Mouse (Mus musculus): ENCODE results near the gene Gm10644. TPM values are rescaled to one million over a fixed set of nuclear protein-coding genes. Genes with fewer than 3 reads are reported as not detected.

Gene Gm10644
- polyA plus RNA-seq, 1 experiment from 2014 or later: 0.86 TPM

DNA sequence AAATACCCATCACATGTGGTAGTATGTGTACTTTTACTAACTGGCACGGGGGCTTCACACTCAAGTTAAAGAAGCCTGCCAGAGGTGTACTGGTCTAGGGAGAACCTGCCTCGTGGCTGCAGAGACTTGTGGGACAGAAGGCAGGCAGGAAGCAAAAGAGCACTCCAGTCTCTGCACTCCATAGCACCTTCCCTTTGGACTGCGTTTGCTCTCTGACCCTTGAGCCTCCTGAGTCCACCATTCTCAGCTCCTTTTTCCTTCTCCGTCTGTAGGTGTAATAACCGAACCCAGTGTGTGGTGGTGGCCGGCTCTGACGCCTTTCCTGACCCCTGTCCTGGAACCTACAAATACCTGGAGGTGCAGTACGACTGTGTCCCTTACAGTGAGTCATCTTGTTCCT lies 32.3 kb downstream of the Gm10644 start:
- 89% methylated on average over 8 of the region's 8 CpGs for WGBS
- H3K27ac ChIP-seq: no peak overlapping the region
- no peaks in the 10 kb centered on the region for H3K27me3 ChIP-seq
- peaks cover 52% of the 10 kb centered on the region for H3K36me3 ChIP-seq
- no peaks in the 10 kb centered on the region for H3K9me3 ChIP-seq
- no peak overlapping the region for H3K9ac ChIP-seq
- ATAC-seq (ENCODE audit: borderline replicate concordance, extremely low read depth, low FRiP score, low TSS enrichment): no peak
- H3K4me2 ChIP-seq: no peak overlapping the region
- no peak overlapping the region for H3K4me3 ChIP-seq
- H3K4me1 ChIP-seq: no peaks in the 10 kb centered on the region

DNA sequence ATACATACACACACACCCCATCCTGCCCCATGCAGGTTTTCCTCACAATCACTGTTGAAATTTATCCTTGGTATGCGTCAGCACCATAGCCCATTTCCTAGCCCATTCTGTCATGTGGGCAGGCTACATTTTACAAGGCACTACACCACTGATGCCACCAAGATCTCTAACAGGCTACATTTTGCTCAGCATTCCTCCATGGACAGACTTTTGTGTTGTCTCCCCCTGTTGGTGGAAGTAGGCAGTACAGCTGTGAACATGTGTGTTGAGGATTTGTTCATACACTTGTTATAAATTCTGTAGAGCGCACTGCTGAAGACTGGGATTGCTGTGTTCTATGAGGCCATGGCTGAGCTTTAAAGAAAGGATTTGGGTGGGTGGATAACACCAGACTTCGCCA lies 33.4 kb downstream of the Gm10644 start:
- Histone ChIP-seq H3K27me3 (no peaks in the 10 kb centered on the region), H3K9me3 (no peaks in the 10 kb centered on the region), H3K36me3 (peaks cover 52% of the 10 kb centered on the region), H3K4me1 (no peaks in the 10 kb centered on the region), H3K4me3 (no peak overlapping the region), H3K27ac (no peak overlapping the region), H3K9ac (no peak overlapping the region), H3K4me2 (no peak overlapping the region)
- 66% methylated on average over 3 of the region's 3 CpGs for WGBS
- ATAC-seq (ENCODE audit: borderline replicate concordance, extremely low read depth, low FRiP score, low TSS enrichment): no peak

DNA sequence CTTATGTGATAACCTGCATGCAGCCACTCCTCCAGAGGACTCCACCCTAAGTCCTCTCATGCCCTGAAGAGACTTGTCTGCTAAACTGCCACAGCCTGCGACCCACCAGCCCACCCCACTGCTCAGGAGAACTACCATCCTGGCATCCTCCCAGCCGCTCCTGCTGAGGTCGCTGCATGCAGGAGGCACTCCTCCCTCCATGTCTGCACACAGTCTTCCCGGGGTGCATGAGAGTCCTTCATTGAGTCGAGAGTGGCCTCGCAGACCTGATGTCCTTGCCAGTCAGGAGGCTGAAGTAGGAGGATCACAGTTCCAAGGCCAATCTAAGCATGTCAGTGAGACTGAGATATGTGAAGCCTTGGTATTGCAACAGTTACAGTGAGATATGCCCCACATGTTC lies 37.4 kb downstream of the Gm10644 start:
- 56% methylated on average over 6 of the region's 6 CpGs for WGBS
- no peak overlapping the region for H3K9ac ChIP-seq
- ATAC-seq (ENCODE audit: borderline replicate concordance, extremely low read depth, low FRiP score, low TSS enrichment): no peak

DNA sequence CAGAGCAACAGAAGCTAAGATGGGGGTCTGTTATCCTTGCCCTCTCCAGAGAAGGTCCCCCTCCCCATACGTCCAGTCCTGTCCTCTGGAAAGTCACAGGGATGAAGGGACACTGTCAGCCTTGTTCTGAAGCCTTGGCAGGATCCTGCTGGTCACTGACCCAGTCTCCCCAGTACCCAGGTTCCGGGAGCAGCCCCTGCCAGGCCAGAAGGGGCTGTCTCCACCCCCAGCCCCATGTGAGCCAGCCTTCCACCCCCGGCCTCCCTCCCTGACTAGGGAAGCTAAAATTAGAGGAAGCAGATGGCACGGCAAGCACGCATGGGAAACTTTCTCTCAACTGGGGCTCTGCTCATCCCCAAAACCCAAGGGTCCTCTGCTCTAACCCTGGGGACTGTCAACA lies 39.0 kb downstream of the Gm10644 start:
- Histone ChIP-seq H3K27me3 (no peaks in the 10 kb centered on the region), H3K27ac (no peak overlapping the region), H3K36me3 (peaks cover 20% of the 10 kb centered on the region), H3K9me3 (no peaks in the 10 kb centered on the region), H3K9ac (no peak overlapping the region), H3K4me2 (no peak overlapping the region), H3K4me3 (no peak overlapping the region), H3K4me1 (peaks cover 40% of the 10 kb centered on the region)
- ATAC-seq (ENCODE audit: borderline replicate concordance, extremely low read depth, low FRiP score, low TSS enrichment): no peak
- WGBS: 75% methylated on average over 5 of the region's 5 CpGs

More for the DNA sequence above, 37.4 kb downstream of the Gm10644 start:
- Histone ChIP-seq H3K9me3 (no peaks in the 10 kb centered on the region), H3K4me1 (peaks cover 26% of the 10 kb centered on the region), H3K36me3 (peaks cover 29% of the 10 kb centered on the region), H3K27ac (no peak overlapping the region), H3K4me2 (no peak overlapping the region), H3K4me3 (no peak overlapping the region), H3K27me3 (no peaks in the 10 kb centered on the region)

DNA sequence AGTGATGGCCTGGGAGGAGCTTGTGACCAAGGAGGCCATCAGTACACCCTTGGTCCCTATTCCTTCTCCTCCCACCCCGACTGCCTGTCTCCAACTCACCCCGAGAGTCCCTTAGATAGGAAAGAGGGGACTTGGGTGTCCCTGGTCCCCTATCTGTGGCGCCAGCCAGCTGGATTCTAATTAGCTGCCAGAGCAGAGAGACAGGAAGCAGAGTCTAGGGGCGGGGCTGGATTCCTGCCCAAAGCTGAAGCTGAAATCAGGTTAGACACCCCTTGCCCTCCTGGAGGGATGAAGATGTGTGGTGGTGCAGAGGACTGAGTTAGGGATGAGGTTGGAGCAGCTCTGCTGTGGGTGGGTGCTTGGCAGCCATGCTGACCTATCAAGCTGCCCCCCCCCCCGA lies 40.1 kb downstream of the Gm10644 start:
- peaks cover 51% of the 10 kb centered on the region for H3K4me1 ChIP-seq
- peak; percentile 34; the same call in 1 of the 2 replicates for ATAC-seq (ENCODE audit: borderline replicate concordance, extremely low read depth, low FRiP score, low TSS enrichment)

DNA sequence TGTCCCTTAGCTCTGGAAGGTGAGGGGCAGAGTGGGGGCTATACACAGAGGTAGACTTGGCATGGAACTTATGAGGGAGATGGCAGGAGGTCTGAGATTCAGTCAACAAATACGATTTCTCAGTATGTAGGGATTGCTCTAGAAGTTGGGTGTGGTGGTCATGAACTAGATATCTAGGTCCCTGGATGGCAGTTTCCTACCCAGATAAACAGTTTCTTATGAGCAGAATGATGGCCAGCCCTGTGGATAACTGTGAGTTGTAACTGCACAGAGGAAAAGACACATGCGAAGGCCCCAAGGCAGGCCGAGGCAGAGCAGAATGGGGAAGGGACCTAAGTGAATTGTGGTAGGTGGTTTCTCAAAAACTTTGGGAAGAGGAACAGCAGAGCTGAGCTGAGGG lies 40.8 kb downstream of the Gm10644 start:
- H3K27ac ChIP-seq: no peak overlapping the region
- no peak overlapping the region for H3K9ac ChIP-seq
- WGBS: 83% methylated on average over 3 of the region's 3 CpGs
- peaks cover 57% of the 10 kb centered on the region for H3K4me1 ChIP-seq
- ATAC-seq (ENCODE audit: borderline replicate concordance, extremely low read depth, low FRiP score, low TSS enrichment): no peak
- no peak overlapping the region for H3K4me2 ChIP-seq
- H3K9me3 ChIP-seq: no peaks in the 10 kb centered on the region
- peaks cover 7% of the 10 kb centered on the region; the same call in 1 of the 2 replicates for H3K36me3 ChIP-seq
- no peaks in the 10 kb centered on the region for H3K27me3 ChIP-seq
- no peak overlapping the region for H3K4me3 ChIP-seq

More for the DNA sequence above, 40.1 kb downstream of the Gm10644 start:
- Histone ChIP-seq H3K36me3 (peaks cover 13% of the 10 kb centered on the region; the same call in 1 of the 2 replicates), H3K27ac (no peak overlapping the region), H3K9me3 (no peaks in the 10 kb centered on the region), H3K27me3 (no peaks in the 10 kb centered on the region), H3K4me3 (no peak overlapping the region), H3K4me2 (no peak overlapping the region), H3K9ac (no peak overlapping the region)
- WGBS: 37% methylated on average over 5 of the region's 5 CpGs

DNA sequence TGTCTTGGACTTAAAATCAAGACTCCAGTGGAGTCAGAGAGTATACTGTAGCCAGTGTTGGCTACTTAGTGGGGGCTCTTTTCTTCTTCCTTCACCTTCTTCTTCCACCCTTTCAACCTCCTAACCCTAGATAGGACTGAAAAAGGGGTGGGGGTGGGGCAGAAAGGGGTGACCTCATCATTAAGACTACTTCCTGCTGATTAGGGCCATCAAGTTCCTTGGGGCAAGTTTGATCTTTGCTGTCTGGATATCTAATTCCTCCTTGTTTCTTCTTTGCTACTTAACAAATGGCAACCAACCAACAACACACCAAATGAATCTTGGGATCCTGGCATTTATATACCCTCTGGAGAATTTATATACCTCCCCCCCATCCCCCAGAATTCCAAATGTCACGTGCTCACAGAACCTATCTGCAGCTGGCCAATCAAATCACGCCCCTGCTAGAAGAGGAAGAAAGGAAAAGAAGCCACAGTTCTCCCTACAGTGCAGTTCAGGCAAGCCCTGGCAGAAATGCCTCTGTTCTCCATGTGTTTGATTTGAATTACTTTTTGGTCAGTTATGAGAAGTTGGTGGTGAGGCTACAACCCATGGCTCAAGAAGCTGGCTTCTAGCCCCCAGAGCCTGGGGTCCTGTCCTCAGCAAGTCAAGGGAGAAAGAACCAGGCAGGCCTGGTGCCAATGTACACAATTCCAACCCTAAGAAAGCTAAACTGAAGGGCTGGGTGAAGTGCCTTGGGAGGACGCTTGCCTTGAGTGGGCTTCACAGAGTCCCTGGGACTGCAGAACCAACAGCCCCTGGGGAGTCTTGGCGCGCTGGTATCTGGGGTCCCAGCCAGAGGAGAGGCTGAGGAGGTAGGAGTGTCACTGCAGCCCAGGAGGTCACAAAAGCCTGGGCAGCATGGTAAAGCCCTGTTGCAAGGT lies 42.9 kb downstream of the Gm10644 start:
- Histone ChIP-seq H3K9me3 (no peaks in the 10 kb centered on the region), H3K36me3 (no peaks in the 10 kb centered on the region), H3K4me1 (peaks cover 65% of the 10 kb centered on the region), H3K4me3 (no peak overlapping the region), H3K4me2 (peak overlapping the region; percentile 11; the same call in 1 of the 2 replicates), H3K27ac (peak overlapping the region; percentile 78), H3K9ac (no peak overlapping the region), H3K27me3 (no peaks in the 10 kb centered on the region)
- ATAC-seq (ENCODE audit: borderline replicate concordance, extremely low read depth, low FRiP score, low TSS enrichment): peak; percentile 30; the same call in 1 of the 2 replicates
- WGBS: 51% methylated on average over 5 of the region's 5 CpGs

DNA sequence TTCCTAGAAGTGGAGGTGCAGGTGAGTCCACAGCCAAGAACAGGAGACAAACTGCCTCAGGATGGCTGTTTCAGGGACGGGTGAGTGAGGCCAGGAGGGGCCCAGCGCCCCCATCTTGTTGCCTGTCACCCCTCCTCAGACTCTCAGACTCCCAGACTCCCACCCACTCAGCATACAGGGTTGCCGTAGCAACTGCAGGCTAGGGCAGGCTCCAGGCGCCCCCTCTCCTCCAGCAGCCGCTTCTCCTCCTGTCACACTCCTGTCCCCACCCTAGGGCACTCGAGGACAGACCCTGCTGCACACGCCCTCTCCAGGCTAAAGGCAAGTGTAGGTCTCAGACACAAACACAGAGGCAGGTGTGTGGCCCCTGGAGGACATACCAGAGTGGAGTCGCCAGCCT lies 45.7 kb downstream of the Gm10644 start:
- peaks cover 65% of the 10 kb centered on the region for H3K4me1 ChIP-seq
- no peaks in the 10 kb centered on the region for H3K27me3 ChIP-seq
- no peak; the same call in 1 of the 2 replicates for ATAC-seq (ENCODE audit: borderline replicate concordance, extremely low read depth, low FRiP score, low TSS enrichment)
- no peaks in the 10 kb centered on the region for H3K9me3 ChIP-seq
- H3K4me3 ChIP-seq: no peak overlapping the region
- H3K4me2 ChIP-seq: no peak overlapping the region
- H3K9ac ChIP-seq: no peak overlapping the region
- 28% methylated on average over 8 of the region's 8 CpGs for WGBS
- no peaks in the 10 kb centered on the region for H3K36me3 ChIP-seq
- H3K27ac ChIP-seq: no peak overlapping the region

DNA sequence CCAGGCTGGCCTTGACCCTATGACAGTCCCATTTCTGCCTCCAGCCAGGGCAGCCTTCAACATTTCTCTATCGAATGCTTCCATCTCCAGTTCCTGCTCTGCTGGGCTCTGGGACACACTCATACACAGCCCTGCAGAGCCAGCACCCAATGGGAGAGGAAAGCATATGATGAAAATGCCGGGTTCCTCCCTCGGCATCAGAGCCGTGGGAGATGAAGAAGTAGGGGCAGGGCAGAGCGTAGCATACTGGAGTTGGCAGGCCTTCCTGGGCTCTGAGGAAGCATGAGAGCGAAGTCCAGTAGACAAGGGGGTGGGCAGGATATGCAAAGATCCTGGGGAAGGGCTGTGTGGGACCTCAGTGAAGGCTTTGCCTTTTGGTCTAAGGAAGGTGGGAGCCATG lies 46.4 kb downstream of the Gm10644 start:
- Histone ChIP-seq H3K27ac (no peak overlapping the region), H3K9ac (no peak overlapping the region), H3K36me3 (no peaks in the 10 kb centered on the region), H3K4me3 (no peak overlapping the region), H3K4me1 (peaks cover 65% of the 10 kb centered on the region), H3K4me2 (no peak overlapping the region), H3K9me3 (no peaks in the 10 kb centered on the region), H3K27me3 (no peaks in the 10 kb centered on the region)
- ATAC-seq (ENCODE audit: borderline replicate concordance, extremely low read depth, low FRiP score, low TSS enrichment): no peak
- 66% methylated on average over 6 of the region's 6 CpGs for WGBS

DNA sequence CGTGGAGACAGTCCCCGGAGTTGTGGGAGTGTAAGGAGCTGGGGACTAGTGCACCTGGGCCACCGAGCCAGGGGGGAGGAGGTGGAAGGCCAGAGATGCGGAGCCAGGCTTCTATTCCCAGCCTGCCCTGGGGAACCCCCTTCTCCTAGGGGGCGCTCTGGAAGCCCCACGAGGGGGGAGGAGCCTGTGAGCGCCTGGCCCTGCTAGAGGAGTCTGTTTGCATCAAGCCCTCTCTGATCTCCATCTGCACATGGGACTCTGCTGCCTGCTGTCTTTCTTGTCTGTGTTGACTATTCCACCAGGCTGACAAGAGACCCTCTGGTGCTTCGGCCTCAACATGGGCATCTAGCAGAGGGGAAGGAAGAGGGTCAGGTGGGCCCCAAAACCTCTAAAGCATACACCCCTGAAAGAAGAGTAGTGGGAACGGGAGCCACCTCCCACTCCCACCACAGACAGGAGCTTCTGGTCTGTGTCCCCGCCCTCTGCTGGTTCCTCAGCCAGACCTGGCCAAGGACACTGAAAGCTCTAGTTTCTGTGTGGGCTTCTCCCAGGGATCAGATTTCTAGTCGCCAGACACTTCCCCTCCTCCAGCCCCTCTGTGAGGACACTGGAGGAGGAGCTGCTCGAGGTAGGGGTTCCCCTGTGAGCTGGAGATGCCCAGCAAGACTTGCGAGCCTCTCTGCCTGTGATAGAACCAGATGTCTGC lies 51.9 kb downstream of the Gm10644 start:
- H3K4me1 ChIP-seq: peaks cover 51% of the 10 kb centered on the region
- no peak overlapping the region for H3K9ac ChIP-seq
- peak overlapping the region; percentile 62 for H3K27ac ChIP-seq
- H3K4me2 ChIP-seq: peak overlapping the region; percentile 95
- no peaks in the 10 kb centered on the region for H3K27me3 ChIP-seq
- no peak for ATAC-seq (ENCODE audit: borderline replicate concordance, extremely low read depth, low FRiP score, low TSS enrichment)
- 0 out of 2 replicates have a peak overlapping the region, but pooled peaks have one; percentile 1 for H3K4me3 ChIP-seq
- H3K36me3 ChIP-seq: no peaks in the 10 kb centered on the region
- WGBS: 11% methylated on average over 12 of the region's 13 CpGs
- no peaks in the 10 kb centered on the region for H3K9me3 ChIP-seq

DNA sequence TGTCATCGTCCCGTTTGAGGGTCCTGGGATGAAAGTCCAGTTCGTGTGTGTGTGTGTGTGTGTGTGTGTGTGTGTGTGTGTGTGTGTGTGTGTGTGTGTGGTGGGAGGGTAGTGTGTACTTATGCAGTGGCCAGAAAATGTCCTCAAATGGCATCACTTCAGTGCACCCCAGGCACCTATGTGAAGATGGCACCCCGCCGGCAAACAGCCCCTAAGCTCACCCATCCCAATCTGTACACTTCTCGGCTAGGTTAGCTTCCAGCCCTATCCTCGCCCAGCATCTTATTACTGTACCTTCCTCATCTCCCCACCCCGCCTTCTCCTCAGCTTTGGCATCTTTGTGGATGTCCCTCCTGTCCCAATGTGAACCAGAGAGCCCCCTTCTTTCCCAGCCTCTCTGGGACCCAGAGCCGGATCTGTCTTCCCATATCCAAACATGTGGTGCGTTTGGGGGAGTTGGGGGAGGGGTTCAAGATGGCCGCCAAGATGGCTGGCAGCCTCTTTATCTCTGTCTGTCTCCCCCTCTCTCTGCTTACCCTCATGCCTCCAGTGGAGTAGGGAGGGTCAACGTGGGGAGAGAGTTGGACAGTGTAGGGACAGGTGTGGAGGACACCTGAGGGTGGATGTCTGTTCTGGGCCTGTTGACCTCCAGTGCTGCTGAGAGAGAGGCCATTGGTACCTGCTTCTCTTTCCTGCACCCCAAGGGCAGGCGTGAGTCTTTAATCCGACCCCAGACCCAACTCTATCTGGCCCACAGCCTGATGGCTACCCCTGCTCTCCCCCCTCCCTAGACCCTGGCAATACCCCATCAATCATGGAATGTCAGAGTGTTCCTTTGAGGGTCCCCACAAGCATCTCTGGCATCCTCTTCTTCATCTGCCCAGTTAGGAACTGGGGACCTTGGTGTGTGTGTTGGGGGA lies 53.2 kb downstream of the Gm10644 start:
- no peak overlapping the region for H3K27ac ChIP-seq
- H3K4me1 ChIP-seq: peaks cover 64% of the 10 kb centered on the region
- ATAC-seq (ENCODE audit: borderline replicate concordance, extremely low read depth, low FRiP score, low TSS enrichment): no peak
- H3K27me3 ChIP-seq: no peaks in the 10 kb centered on the region
- whole genome bisulfite sequencing: 3% methylated on average over 14 of the region's 14 CpGs
- peak overlapping the region; percentile 95 for H3K4me2 ChIP-seq
- H3K36me3 ChIP-seq: no peaks in the 10 kb centered on the region
- no peaks in the 10 kb centered on the region for H3K9me3 ChIP-seq
- H3K4me3 ChIP-seq: peak overlapping the region; percentile 95
- peak overlapping the region; percentile 90; the same call in 1 of the 2 replicates for H3K9ac ChIP-seq
